Mouse (Mus musculus) heart, embryonic 14.5 days (tissue): ENCODE measurements around the gene Swi5. TPM values are rescaled to one million over a fixed set of nuclear protein-coding genes. Genes with fewer than 3 reads are reported as not detected.

Experiments used
- ATAC-seq: fragments of 200-750 bp; cut with Nextera tagmentation; 2 replicates; pipeline ENCODE4 v1.8.0; 2017; ENCODE audit warnings: low read depth, moderate TSS enrichment; ENCODE audit not compliant: insufficient number of reproducible peaks, insufficient read depth, low FRiP score
- H3K27ac ChIP-seq, 2 experiments: fragments of 200-500 bp in 1 of 2; fragments of 300-500 bp in 1 of 2; sonication (generic) in 1 of 2; replicated peaks in 1 of 2; 2 replicates each; pipeline ENCODE4 v1.5.1; 2012 to 2014; ENCODE audit warnings: low read depth in 2 of 2, low read length in 2 of 2, control low read depth in 1 of 2, mild to moderate bottlenecking in 1 of 2, mixed read lengths in 1 of 2; ENCODE audit not compliant: control insufficient read depth in 1 of 2, insufficient read depth in 1 of 2
- H3K27me3 ChIP-seq: fragments of 300-500 bp; sonication (generic); 2 replicates; pipeline ENCODE4 v1.6.1; 2014; ENCODE audit warnings: mild to moderate bottlenecking, low read length, control low read depth; ENCODE audit not compliant: control insufficient read depth, insufficient read depth
- H3K36me3 ChIP-seq: fragments of 300-500 bp; sonication (generic); 2 replicates; pipeline ENCODE4 v1.6.1; 2014; ENCODE audit warnings: mild to moderate bottlenecking, control low read depth, low read length, mixed read lengths; ENCODE audit not compliant: control insufficient read depth, insufficient read depth
- H3K4me1 ChIP-seq, 2 experiments: fragments of 200-500 bp in 1 of 2; fragments of 300-500 bp in 1 of 2; sonication (generic) in 1 of 2; 2 replicates each; pipeline ENCODE4 v1.6.1; 2012 to 2014; ENCODE audit warnings: low read length in 2 of 2, control low read depth in 1 of 2, mixed read lengths in 1 of 2; ENCODE audit not compliant: control insufficient read depth in 2 of 2, insufficient read depth in 2 of 2
- H3K4me2 ChIP-seq: fragments of 300-500 bp; sonication (generic); 2 replicates; pipeline ENCODE4 v1.6.1; 2014; ENCODE audit warnings: mild to moderate bottlenecking, low read length
- H3K4me3 ChIP-seq, 2 experiments: fragments of 200-500 bp in 1 of 2; fragments of 300-500 bp in 1 of 2; sonication (generic) in 1 of 2; 2 replicates each; pipeline ENCODE4 v1.5.1; 2012 to 2014; ENCODE audit warnings: low read length in 2 of 2, mild to moderate bottlenecking in 2 of 2, control low read depth in 1 of 2, low read depth in 1 of 2, moderate library complexity in 1 of 2; ENCODE audit not compliant: control insufficient read depth in 1 of 2, insufficient read depth in 1 of 2
- H3K9ac ChIP-seq: fragments of 300-500 bp; sonication (generic); 2 replicates; pipeline ENCODE4 v1.6.1; 2014; ENCODE audit warnings: mild to moderate bottlenecking, low read length
- H3K9me3 ChIP-seq: fragments of 300-500 bp; sonication (generic); 2 replicates; pipeline ENCODE4 v1.6.1; 2016; ENCODE audit warnings: low read length, control low read depth; ENCODE audit not compliant: control insufficient read depth
- WGBS: fragments of 180-500 bp; shearing (Covaris S2); extraction: QIAGEN DNeasy Blood & Tissue Kit; methylation state at CpG from one replicate; pipeline ENCODE4 v1.1.7; 2014; 5-methylcytosine and 5-hydroxymethylcytosine counted together
- polyA plus RNA-seq: library from polyadenylated mRNA; unstranded; fragments of >200 nt; fragmentation: Nextera tagmentation; extraction: Ambion mirVana; gene quantifications from 2 replicates; pipeline ENCODE4 v1.2.1, GENCODE M21; 2014

Swi5 gene
- polyA plus RNA-seq, 1 experiment from 2014 or later: 129 TPM

DNA sequence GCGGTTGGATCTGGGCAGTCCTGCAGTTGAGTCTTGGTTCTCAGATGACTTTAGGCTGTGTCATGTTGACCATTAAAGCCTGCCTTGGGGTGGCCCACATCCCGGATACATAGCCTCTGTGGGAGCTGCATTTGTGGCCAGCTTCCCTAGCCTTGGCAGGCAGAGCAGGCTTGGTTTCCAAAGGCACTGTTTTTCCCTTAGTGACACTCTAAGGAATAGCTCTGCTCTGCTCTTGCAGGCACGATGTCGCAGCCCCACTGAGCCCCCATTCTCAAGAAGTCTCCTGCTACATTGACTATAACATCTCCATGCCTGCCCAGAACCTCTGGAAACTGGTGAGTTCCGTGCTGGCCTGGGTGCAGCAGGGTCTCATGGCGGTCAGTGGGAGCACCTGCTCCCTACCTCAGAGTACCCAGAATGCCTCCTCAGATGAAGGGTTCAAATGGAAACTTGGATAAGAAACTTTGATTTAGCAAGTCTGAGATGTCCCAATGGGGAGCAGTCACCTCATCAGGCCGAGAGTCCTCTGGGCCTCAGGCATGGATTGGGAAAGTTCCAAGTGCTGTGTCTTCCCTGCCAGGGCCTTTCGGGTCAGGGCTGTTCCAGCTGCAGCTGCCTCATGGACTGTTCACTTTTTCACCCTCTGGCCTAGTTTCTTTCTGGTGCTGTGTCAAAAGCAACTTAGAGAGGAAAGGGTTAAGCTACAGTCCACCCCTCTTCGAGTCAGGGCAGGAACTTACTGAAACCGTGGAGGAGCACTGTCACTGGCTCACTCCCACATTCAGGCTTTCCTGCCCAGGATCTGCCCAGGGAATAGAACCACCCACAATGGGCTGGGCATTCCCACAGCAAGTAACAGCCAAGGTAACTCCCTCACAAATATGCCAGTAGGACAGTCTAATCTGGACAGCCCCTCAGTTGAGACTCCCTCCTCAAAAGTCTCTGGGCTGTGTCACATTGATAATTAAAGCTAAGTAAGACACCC is 39.2 kb downstream of the Swi5 start:
- WGBS: 72% methylated on average over 10 of the region's 10 CpGs
- ATAC-seq: no peak
- H3K9ac ChIP-seq: no peak overlapping the region
- peaks cover 91% of the 10 kb centered on the region for H3K36me3 ChIP-seq
- no peak overlapping the region for H3K4me2 ChIP-seq
- H3K9me3 ChIP-seq: no peaks in the 10 kb centered on the region
- H3K27me3 ChIP-seq: no peaks in the 10 kb centered on the region
- H3K4me3 ChIP-seq: no peak overlapping the region
- no peaks in the 10 kb centered on the region for H3K4me1 ChIP-seq
- no peak overlapping the region for H3K27ac ChIP-seq

GRCm38 (mm10) chr2:32246741-32247140 is 41.1 kb downstream of the Swi5 start:
- H3K4me2 ChIP-seq: no peak overlapping the region
- H3K9ac ChIP-seq: no peak overlapping the region
- H3K4me3 ChIP-seq: no peak overlapping the region
- no peaks in the 10 kb centered on the region for H3K9me3 ChIP-seq
- WGBS: 78% methylated on average over 4 of the region's 4 CpGs
- no peaks in the 10 kb centered on the region for H3K27me3 ChIP-seq
- H3K27ac ChIP-seq: no peak overlapping the region
- H3K4me1 ChIP-seq: no peaks in the 10 kb centered on the region
- ATAC-seq: no peak
- peaks cover 89% of the 10 kb centered on the region for H3K36me3 ChIP-seq

GRCm38 (mm10) chr2:32242986-32243385 is 44.9 kb downstream of the Swi5 start:
- WGBS: 81% methylated on average over 4 of the region's 4 CpGs
- Histone ChIP-seq H3K9ac (no peak overlapping the region), H3K27ac (no peak overlapping the region), H3K4me2 (no peak overlapping the region), H3K4me3 (no peak overlapping the region), H3K4me1 (no peaks in the 10 kb centered on the region), H3K9me3 (no peaks in the 10 kb centered on the region), H3K27me3 (no peaks in the 10 kb centered on the region), H3K36me3 (peaks cover 70% of the 10 kb centered on the region)
- ATAC-seq: no peak

DNA sequence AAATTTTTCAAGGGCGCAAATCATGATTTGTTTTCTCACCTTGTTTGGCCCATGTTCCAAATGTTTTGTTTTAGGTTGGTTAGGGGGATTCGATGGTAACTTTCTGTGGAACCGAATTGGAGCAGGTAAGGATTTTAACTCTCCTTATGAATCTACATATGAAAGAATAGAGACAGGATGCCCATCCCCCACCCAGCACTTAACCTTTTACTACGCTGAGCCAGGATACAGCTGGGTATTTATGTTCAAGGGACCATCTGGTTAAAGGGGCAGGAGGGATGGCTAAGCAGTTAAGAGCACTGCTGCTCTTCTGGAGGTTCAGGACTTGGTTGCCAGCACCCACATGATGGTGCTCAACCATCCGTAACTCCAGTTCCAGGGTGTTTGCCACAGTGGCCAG is 47.3 kb downstream of the Swi5 start:
- no peak for ATAC-seq
- Histone ChIP-seq H3K27me3 (no peaks in the 10 kb centered on the region), H3K9me3 (no peaks in the 10 kb centered on the region), H3K4me1 (peaks cover 0 to 8% of the 10 kb centered on the region in 2 experiments; a peak in 1 of 4 replicates), H3K36me3 (peaks cover 49% of the 10 kb centered on the region), H3K27ac (no peak overlapping the region), H3K9ac (no peak overlapping the region), H3K4me2 (no peak overlapping the region), H3K4me3 (no peak overlapping the region)
- 89% methylated on average over 5 of the region's 5 CpGs for WGBS

DNA sequence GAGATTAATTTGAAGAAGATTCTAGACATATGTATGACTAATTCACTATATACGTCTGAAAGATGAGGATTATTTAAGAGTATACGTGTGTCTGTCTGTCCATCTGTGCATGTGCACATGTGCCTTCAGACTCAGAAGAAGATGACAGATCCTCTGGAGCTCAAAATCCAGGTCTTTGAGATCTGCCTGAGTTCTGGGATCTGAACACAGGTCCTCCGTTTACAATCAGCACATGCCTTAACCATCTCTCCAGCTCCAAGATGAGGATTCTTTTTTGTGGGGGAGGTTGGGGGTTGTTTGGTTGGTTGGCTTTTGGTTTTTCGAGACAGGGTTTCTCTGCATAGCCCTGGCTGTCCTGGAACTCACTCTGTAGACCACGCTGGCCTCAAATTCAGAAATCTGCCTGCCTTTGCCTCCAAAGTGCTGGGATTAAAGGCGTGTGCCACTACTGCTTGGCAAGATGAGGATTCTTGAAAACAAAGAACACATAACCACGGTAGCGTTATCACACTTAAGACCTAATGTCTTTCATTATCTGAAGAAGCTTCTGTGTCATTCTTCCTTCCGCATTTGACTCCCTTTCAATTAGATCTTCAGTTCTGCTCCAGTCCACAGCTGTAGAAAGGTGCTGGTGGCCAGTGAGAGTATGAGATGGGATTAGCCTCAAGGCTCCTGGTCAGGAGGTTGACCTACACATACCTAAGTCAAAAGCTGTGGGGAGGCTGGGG is 49.0 kb downstream of the Swi5 start:
- H3K27ac ChIP-seq: no peak overlapping the region
- ATAC-seq: no peak

DNA sequence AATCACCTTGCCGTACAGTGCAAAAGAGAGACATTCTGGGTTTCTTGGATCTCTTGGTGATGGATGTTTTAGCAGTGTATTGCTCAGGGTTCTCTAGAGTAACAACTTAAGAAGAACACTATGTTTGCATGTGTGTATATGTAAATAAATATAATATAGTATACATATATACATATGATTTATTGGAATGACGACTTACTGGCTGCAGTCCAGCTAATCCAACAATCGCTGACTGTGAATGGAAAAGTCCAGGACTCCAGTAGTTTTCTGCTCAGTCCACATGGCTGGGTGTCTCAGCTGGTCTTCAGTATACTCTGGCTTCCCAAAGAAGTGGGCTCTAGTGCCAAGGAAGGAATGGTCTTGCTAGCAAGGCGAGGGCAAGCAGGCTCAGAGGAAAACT is 50.3 kb downstream of the Swi5 start:
- Histone ChIP-seq H3K4me2 (peak overlapping the region; percentile 88), H3K36me3 (peaks cover 44% of the 10 kb centered on the region), H3K4me1 (peaks cover 0 to 16% of the 10 kb centered on the region in 2 experiments; a peak in 1 of 4 replicates), H3K9me3 (no peaks in the 10 kb centered on the region), H3K9ac (peak overlapping the region; percentile 80), H3K4me3 (peak overlapping the region; percentile 58 to 86; a peak in 3 of 4 replicates), H3K27ac (peak overlapping the region in 1 of 2 experiments; percentile 34; a peak in 1 of 4 replicates), H3K27me3 (no peaks in the 10 kb centered on the region)
- WGBS: 39% methylated on average over 4 of the region's 4 CpGs
- no peak for ATAC-seq

More for the DNA sequence above, 49.0 kb downstream of the Swi5 start:
- Histone ChIP-seq H3K4me1 (peaks cover 0 to 16% of the 10 kb centered on the region in 2 experiments; a peak in 1 of 4 replicates), H3K9ac (no peak overlapping the region), H3K27me3 (no peaks in the 10 kb centered on the region), H3K9me3 (no peaks in the 10 kb centered on the region), H3K4me3 (no peak overlapping the region), H3K4me2 (no peak overlapping the region), H3K36me3 (peaks cover 41% of the 10 kb centered on the region)
- WGBS: 87% methylated on average over 9 of the region's 9 CpGs

DNA sequence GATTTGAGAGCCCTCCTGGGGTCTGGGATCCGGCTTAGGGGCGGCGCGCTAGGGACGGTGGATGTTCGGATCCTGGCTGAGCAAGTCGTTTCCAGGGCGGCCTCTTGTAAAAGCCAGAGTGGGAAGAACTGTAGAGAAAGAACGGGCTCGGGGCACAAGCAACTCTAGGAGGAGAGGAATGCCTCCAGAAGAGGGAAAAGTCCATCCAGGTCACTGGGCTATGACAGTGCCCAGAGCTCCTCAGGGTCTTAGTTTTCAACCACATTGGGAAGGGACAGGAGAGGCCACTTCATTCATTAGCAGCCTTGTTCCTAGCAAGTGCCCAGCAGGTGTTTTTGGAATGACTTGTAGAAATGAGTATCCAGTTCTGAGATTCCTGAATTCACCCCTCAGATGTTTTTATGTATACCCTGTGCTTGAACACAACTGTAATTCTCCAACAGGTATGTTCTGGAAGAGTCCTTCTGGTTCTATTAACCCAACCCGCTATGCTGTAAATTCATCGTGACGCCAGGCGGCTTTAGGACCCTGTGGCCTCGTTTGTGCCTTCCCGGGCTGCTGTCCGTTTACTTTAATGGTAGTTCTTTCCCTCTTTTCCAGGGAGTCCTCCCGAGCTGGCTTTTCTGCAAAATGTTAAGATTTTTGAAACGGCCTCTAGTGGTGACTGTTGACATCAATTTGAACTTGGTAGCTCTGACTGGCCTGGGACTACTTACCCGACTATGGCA is 51.0 kb downstream of the Swi5 start:
- 0% methylated on average over 20 of the region's 20 CpGs for WGBS

More for the DNA sequence above, 51.0 kb downstream of the Swi5 start:
- peak overlapping the region; percentile 88 for H3K4me2 ChIP-seq
- ATAC-seq: peak; percentile 42
- H3K9me3 ChIP-seq: no peaks in the 10 kb centered on the region
- peaks cover 0 to 16% of the 10 kb centered on the region in 2 experiments; a peak in 1 of 4 replicates for H3K4me1 ChIP-seq
- H3K9ac ChIP-seq: peak overlapping the region; percentile 80
- peak overlapping the region; percentile 58 to 86 for H3K4me3 ChIP-seq
- H3K27ac ChIP-seq: peak overlapping the region; percentile 63 to 82
- no peaks in the 10 kb centered on the region for H3K27me3 ChIP-seq
- H3K36me3 ChIP-seq: peaks cover 44% of the 10 kb centered on the region
